Mouse (Mus musculus) c-Kit-negative CD71-positive TER-119-positive erythroid progenitor cells, embryonic 14.5 days (primary cell): Measurements from ENCODE around the gene Meox2.
"Not testable (repeated sequence)": the region's sequence is repeated elsewhere in the genome, so short reads cannot be mapped to it uniquely, and the experiment has no call there.

ENCODE experiments used
- DNase-seq: peaks from one replicate; pipeline ENCODE4 v3.0.0-alpha.2; 2013; ENCODE audit warnings: low read depth, low spot score

Meox2 gene

GRCm38 (mm10) chr12:37108390-37108738 is at the start of gene Meox2:
Gene Meox2, plus strand, starts transcription at chr12:37108540.
- no peak for DNase-seq

- DNase-seq = no peak
Observed at GRCm38 (mm10) chr12:37072636-37073035, 35.7 kb upstream of the Meox2 start.

- no peak for DNase-seq
Observed at GRCm38 (mm10) chr12:37077308-37077707, 31.0 kb upstream of the Meox2 start.

GRCm38 (mm10) chr12:37080005-37080404 is 28.3 kb upstream of the Meox2 start:
- DNase-seq = not testable (repeated sequence)

- no peak for DNase-seq
Observed at GRCm38 (mm10) chr12:37106541-37106940, 1.8 kb upstream of the Meox2 start.

- no peak for DNase-seq
Observed at GRCm38 (mm10) chr12:37107150-37107549, 1.2 kb upstream of the Meox2 start.

- no peak for DNase-seq
Observed at GRCm38 (mm10) chr12:37107713-37108389, 489 bp upstream of the Meox2 start.

GRCm38 (mm10) chr12:37108819-37109473 is 606 bp downstream of the Meox2 start:
- no peak for DNase-seq

- no peak for DNase-seq
Observed at GRCm38 (mm10) chr12:37109474-37110012, 1.2 kb downstream of the Meox2 start.

- DNase-seq = no peak
Observed at GRCm38 (mm10) chr12:37110977-37111376, 2.6 kb downstream of the Meox2 start.

- no peak for DNase-seq
Observed at GRCm38 (mm10) chr12:37119246-37119645, 10.9 kb downstream of the Meox2 start.

GRCm38 (mm10) chr12:37123763-37124162 is 15.4 kb downstream of the Meox2 start:
- DNase-seq = no peak

GRCm38 (mm10) chr12:37142080-37142703 is 33.9 kb downstream of the Meox2 start:
- DNase-seq = no peak

GRCm38 (mm10) chr12:37143879-37144278 is 35.5 kb downstream of the Meox2 start:
- no peak for DNase-seq

- no peak for DNase-seq
Observed at GRCm38 (mm10) chr12:37167742-37168141, 59.4 kb downstream of the Meox2 start.

- no peak for DNase-seq
Observed at GRCm38 (mm10) chr12:37173324-37173723, 65.0 kb downstream of the Meox2 start.

- DNase-seq = no peak
Observed at GRCm38 (mm10) chr12:37183689-37184088, 75.3 kb downstream of the Meox2 start.

GRCm38 (mm10) chr12:37188940-37189488 is 80.7 kb downstream of the Meox2 start:
- DNase-seq = no peak
